Comparison of ENCODE assay signal across 1 mouse cellular context in genomic region chr9:5347381-5347780, GRCm38 (mm10).
TF ChIP-seq lines count a peak whose summit lies in the region.

No protein-coding gene starts in this region.

TF ChIP-seq in MEL, 35 proteins besides CTCF, POLR2A, EP300 and RAD21 (continued from another document):
- TF ChIP-seq E2F4 (IDR thresholded peaks at IDR 0.05; ENCODE audit: borderline replicate concordance, low read depth, low read length), result no peak
TF ChIP-seq in MEL: peak in this region for 1.
